Mouse (Mus musculus): ENCODE measurements around the gene Tmem209.

Tmem209 gene

DNA sequence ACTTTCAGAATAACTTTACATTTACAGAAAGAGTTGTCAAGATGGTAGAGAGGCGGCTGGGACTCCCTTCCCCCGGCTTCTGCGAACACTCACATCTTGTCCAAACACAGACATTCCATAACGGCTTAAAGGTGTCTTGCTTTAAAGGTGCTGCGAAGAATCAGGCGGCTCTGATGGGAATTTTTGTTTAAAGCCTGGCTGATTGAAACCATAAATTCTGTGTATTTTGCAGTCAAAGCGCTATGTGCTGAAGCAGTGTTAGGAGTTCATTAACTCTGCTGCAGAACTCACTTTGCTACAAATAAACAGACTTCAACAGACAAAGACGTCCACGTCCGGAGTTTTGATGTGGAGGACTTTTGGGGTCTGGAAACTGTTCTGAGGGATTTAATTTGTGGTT is 28.7 kb upstream of the Tmem209 start:
- no peak for DNase-seq (ENCODE audit: low read depth)

DNA sequence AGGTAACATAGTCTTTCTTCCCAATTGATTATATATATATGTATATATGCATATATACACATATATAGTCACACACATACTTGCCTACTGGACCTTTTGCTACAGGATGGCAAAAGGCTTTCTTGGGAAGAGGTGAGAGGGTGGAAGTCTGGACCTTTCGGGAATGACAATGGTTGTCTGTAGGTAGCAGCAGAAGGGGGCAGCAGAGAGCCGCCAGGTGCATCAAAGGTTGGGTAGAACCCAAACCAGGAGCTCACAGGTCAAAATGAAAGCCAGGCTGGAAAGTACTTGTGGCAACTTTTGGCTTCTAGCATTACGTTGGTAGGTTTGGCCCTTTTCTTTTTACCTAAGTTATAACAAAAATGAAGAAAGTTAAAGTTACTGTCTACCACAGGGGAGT is 25.8 kb upstream of the Tmem209 start:
- no peak for DNase-seq (ENCODE audit: low read depth)

DNA sequence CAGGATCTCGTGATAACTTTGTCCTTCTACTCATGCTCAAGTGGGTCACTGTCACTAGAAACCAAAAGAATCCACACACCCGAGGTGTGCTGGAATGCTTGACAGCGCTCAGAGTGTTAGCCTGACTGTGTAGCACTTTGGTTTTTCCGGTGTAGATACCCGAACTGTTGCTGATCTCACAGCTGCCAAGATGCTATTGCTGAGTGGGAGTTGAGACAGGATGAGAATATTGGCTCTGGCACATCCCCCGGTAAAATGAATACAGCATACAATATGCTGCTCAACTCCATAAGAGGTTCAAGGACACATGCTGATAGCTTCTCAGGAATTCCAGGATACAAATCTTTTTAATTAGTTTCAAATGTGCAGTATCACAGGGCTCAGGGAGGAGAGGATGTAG is 19.2 kb upstream of the Tmem209 start:
- no peak for DNase-seq (ENCODE audit: low read depth)

DNA sequence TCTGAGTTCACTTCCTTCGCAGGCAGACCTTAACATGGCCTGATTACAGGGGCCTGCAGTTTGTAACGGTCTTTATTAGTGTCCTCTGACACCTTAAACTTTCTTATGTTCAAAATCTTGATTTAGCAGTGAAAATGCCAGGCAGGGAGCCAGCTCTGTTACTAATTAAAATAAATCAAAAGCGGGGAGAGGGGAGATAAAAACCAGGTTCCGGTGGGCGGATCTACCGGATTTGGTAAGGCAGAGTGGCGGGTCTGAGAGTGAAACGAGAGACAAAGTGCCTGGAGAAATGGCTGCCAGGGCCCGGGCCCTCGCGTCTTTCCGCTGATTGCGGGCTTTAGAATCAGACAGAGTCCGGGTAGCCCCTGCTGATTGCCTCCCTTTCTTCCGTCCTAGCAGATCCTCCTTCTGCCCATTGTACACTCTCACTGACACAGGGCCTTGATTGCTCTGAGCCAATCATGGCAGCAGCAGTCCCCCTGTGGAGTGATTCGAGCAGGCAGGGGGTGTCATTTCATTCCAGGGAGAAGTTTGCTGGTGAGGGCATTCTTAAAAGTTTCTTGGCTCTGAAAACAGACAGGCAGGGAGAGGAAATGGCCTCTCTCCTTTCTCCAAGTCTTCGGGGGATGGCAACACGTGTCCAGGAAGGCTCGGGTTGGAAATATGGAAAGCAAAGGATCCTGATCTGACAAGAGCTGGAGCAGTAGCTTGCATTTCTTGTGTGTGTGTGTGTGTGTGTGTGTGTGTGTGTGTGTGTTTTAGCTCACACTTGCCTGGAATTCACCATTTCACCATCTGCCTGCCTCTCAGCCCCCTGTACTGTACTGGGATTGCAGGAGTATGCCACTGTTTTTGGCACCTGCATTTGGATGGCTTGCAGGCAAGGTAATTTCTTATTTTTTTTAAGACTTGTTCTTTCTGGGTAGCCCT is 17.3 kb upstream of the Tmem209 start:
- DNase-seq (ENCODE audit: low read depth), result no peak

DNA sequence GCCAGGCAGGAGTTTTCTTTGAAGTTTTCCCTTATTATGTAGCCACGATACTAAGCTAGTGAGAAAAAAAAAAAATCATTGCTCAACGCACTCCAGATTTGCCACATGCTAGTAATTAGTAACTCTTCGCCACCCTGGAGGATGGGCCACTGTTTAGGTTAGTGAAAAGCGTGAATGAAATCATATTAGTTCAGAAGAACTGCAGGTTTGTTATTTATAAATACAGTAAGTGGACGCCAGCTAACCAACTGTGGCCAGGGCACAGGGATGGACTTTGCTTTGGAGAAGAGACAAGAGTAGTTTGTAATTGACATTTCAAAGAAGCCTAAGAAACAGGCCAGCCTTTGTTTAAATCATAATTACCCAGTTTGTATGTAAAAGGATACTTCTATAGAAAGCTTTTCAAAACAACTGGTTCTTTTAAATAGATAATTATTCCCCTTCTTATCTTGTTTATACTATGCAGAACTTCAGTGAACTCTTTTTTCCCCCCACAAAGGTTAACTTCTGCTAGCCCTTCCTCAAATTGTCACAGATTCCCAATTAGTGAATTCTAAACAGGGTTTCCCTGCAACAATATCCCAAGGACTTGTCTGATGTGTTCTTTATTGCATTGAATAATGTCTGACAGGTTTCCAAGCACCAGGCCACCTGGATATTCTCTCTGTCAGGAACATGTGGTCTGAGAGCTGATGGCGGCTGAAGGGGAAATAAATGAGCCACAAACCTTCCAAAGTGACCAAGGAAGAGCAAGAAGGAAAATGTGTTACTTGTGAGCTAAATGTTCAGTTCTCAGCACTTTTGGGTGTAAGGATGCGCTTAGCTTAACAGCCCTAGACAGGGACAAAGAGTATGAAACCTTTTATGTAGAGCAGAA is 16.1 kb upstream of the Tmem209 start:
- DNase-seq (ENCODE audit: low read depth), result no peak

DNA sequence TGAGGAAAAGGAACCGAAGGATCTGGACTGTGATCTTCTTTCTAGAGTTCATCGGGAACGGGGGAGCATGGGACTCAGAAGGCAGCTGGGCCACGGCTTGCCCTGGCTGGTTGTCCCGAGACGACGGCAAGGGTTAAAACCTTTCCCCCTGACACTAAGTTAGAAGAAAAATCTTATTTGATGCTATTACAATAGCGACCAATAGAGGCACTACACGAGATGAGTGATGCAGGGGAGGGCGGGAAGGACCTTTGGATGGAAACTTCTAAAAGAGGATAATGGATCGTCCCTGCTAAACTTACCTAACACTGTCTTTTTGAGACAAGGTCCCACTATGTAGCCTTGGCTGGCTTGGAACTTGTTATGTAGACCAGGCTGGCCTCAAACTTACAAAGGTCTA is 10.8 kb upstream of the Tmem209 start:
- no peak for DNase-seq (ENCODE audit: low read depth)

DNA sequence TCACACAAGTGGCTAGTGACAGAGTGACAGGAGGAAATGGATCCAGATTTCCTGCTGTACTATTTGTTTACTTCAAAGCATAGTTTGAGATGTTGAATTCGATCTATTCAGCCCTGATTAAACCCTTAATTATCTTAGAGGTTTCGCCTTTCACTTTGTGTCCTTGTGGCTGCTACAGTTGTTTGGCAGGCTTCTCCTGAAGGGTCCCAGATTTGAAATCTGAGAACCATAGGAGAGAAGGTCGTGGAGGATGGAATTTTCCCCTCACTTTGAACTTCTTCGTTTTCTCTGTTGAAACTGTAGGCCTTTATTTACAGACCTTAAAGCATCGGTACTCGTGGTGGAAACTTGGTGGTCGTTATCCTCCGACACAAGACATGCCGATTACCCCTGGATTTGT is 4.7 kb upstream of the Tmem209 start:
- no peak for DNase-seq (ENCODE audit: low read depth)

DNA sequence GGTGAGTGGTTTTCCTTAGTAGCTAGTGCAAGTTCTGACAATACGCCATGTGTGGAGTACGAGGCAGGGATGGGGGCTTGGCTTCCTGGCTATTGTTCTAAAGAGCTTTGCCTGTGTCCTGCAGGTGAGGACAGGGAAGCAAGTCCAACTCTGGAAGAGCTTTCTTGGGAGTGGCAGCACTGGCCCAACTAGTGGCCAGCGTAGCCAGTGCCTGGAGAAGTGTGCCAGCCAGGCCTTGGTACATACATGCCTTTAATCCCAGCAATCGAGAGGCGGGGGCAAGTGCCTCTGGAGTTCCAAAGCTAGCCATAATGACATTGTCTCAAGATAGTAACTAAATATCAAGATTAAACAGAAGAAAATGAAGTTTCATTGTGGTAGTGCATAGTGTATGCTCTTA is 708 bp upstream of the Tmem209 start:
- DNase-seq (ENCODE audit: low read depth), result no peak

DNA sequence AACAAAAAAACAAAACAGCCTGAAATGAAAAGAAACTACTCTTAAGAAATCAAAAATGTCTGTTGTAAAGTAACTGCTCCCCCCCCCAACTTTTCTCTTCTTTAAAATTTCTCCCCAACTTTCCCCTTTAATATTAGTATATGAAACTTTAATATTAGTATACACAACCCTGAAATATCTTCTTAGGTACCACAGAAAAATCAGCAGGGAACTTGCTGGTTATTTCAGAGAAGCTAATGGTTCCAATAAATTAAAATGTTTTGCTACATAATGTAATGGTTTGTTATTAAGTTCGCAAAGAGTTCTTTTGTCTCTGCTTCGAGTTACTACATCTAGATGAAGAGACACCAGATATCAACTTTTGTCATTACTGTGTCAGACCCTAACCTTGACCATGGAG is 759 bp downstream of the Tmem209 start:
- no peak for DNase-seq (ENCODE audit: low read depth)

DNA sequence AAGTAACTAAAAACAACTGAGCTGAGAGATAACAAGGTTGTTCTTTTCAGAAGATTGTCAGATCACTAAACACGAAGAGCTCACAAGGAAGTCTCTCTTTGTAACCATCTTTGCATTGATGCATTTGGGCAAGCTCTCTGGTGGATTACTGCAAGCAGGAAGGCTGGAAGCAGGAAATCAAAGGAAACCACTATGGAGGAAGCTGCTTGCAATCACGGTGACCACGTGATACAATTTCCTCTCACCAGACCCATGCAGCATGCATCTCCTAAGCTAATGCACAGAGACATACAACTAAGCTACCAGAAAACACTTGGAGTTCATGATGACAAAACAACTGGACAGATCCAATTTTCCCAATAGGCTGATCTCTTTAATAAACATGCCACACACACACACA is 10.5 kb downstream of the Tmem209 start:
- DNase-seq (ENCODE audit: low read depth), result no peak

DNA sequence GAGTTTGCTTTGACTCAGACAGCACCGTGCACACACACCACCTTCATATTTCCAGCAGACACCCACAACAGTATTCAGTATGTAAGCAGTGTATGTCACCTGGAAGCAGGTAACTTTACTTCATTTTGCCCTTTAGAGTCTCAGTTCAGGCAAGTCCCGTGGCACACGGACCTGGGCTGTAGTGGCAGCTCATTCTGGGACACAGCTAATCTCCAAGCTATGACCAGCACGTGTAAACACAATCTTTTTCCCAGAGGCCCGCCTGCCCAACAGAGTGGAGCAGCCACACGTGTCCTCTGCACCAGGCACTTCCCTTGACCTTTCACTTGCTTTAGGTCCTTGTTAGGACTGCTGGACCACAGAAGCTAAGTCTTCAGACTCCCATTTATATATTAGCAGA is 23.1 kb downstream of the Tmem209 start:
- no peak for DNase-seq (ENCODE audit: low read depth)

DNA sequence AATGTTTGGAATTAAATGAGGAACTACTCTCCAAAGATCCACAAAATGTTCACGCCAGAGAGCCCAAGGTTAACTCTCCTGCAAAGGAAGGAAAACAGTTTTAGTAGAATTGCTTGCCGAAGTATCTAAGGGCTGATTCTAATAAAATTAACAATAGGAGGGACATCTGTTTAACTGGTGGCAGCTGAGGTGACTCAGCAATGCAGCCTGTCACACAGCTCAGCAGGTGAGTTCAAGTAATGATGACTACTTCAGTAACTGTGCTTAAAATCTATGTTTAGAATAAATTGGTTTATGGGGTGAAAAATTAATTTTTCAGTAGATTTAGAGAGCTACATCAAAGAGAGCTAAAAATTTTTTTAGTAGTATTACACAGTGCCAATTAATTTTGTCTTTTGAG is 26.7 kb downstream of the Tmem209 start:
- DNase-seq (ENCODE audit: low read depth), result no peak

DNA sequence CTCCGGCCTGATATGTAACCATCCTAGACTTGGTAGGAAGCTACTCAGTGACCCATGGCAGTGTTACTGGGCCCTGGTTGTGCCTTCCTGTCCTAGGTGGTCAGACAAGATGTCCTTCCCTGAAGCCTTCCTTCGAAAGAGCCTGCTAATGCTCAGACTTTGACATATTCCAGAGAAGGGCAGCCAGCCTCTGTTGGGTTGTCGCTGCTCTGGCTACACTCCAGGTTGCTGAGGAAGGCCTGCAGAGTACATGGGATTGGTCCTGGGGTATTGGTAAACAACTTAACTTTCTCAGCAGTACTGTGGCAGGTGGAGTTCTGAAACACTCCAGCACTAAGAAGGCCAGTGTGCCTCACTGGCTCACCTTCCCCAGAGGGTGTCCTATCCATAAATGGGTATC is 30.2 kb downstream of the Tmem209 start:
- no peak for DNase-seq (ENCODE audit: low read depth)

DNA sequence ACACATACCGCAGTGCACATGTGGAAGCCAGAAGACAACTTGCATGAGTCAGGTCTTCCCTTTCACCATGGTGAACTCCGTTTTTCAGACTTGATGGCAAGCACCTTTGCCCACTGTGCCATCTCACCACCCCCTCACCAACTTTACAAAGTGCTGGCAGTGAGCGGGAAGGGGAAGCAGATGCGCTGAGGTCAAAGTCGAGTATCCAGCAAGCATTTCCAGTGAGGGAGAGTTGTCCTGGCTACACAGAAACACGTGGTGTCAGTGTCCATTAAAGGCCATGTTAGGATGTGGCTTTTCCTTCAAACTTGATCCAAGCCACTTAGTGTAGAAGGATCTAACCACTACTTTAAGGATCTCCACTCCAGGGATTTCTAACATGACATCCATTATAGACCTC is 31.8 kb downstream of the Tmem209 start:
- DNase-seq (ENCODE audit: low read depth), result no peak

DNA sequence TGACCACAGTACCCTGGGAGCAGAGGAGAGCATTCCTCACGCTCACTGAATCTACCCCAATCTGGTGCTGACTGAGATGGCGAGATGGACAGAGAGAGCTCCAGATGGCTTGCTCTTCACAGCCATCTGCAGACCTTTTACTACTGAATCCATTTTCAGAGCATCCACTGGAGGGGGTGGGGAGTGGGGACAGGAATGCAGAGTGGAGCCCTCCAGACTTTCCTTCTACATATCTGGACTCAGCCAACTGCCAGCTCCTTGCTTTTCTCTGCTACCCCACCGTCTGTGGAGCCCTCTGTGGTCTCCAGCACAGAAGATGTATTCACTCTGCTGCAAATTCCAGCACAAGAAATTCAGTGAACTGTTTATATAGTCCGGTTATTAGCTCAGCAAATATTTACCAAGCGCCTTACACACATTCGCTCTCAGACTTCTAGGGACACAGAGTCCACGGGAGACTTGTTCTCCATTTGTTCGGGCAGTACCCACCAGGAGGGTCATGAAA is 32.3 kb downstream of the Tmem209 start:
- DNase-seq (ENCODE audit: low read depth), result no peak

DNA sequence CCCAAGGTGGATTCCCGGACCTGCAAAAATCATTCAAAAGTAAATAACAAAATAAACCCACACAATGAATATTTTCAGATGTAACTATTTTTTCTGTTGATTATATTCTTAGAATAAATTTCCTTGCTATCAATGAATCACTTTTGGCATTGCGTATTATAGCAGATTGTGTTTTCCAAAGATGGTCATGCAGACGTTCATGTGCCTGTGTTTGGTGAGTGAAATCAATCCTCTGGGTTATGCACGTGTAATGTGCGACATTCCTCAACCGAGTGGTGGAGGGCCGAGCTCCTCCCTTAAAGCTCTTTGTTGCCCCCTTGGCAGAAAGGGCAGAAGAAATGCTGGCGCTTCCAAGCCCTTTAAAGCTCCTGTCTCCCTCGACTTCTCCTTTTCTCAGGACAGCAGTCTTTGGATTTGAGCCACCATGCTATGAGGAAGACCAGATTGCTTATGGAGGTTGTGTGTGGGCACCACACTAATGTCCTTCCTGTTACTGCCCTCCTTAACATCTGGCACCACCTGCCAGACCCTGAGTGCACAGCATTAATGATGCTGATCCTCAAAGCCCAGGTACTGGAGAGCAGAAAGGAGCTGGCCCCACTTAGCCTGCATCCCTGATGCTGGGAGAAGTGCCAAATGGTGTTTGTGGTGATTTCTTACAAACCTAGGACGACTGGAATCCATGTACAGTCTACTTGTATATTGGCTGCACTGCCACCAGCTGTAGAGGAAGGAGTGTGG is 33.4 kb downstream of the Tmem209 start:
- DNase-seq (ENCODE audit: low read depth), result no peak

DNA sequence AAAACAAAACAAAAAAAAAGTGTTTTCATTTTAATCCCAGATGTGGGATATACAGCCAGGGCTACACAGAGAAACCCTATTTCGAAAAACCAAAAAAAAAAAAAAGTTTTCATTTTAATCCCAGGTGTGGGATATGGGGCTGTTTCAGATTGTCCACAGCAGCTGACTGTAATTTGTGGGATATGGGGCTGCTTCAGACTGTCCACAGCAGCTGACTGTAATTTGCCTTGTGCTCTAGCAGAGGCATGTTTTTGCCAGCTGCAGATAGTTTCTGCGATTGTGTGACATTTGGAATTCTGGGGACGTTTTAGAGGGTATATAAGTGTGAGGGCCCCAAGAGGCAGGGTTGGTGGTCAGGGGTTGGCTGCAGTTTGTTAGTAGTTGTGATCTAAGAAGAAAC is 37.9 kb downstream of the Tmem209 start:
- DNase-seq (ENCODE audit: low read depth), result no peak

DNA sequence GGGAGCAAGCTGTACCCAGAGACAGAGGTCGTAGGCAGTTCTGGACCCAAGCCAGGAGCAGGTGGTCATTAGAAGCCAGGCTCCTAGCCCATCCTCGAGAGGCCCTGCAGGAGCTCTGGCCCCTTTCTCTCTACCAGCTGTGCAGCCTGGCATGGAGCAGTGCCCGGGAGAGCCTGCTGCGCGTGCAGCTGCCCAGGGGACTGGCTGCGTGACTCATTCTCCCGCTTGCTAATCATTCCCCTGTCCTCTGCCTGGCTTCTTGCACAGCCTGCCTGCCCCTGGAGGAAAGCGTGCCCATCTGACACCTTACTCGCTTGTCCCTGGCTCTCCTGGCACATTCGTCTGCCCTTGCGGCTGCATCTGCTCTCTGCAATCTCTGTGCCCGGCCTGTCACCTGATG is 40.2 kb downstream of the Tmem209 start:
- DNase-seq (ENCODE audit: low read depth), result no peak

DNA sequence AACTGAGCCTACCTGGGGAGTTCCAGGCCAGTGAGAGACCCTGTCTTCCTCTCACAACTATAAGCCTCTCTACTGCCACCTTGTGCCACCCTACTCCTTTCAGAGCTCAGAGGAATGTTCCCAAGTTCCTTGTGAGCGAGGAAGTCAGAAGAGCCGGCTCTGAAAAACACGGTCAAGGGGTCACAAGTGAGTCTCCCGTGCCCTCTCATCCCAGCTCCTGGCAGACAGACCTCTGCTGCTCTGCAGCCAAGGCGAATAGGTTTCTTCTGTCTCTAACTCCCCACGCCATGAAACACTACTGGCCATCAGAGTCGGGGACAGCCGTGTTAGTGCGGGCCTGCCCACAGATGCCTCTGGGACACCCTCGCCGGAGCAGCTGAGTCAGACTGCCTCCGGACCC is 40.9 kb downstream of the Tmem209 start:
- DNase-seq (ENCODE audit: low read depth), result no peak

DNA sequence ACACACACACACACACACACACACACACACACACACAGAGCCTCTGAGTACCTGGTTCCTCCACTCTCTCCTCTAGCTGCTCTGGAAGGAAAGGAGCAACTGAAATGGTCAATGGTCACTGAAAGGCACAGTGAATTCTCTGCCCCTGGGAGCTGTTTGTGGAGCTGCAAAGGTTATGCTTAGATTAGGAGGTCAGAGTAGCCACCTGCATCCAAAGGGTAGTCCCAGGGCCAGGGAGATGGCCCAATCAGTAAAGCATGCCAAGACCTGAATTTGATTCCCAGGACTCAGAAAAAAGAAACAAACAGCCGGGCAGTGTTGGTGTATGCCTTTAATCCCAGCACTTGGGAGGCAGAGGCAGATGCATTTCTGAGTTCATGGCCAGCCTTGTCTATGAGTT is 41.5 kb downstream of the Tmem209 start:
- DNase-seq (ENCODE audit: low read depth), result no peak

DNA sequence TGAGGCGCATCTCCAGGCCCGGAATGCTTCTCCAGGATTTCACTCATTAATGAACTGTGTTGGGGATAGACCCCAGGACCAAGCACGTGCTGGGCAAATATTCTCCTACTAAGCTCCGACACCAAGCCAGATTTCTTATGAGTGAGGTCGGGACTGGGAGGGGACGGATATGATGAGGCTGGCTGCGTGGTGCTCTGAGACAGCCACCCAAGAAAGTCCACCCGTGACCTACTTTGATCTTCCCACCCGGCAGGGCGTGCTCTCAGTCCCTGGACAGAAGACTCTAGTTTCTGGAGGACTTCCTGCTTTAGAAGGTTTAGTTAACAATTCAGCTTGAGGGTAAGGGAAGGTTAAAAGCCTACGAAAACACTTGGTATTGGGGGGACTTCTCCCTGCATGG is 44.0 kb downstream of the Tmem209 start:
- no peak for DNase-seq (ENCODE audit: low read depth)

DNA sequence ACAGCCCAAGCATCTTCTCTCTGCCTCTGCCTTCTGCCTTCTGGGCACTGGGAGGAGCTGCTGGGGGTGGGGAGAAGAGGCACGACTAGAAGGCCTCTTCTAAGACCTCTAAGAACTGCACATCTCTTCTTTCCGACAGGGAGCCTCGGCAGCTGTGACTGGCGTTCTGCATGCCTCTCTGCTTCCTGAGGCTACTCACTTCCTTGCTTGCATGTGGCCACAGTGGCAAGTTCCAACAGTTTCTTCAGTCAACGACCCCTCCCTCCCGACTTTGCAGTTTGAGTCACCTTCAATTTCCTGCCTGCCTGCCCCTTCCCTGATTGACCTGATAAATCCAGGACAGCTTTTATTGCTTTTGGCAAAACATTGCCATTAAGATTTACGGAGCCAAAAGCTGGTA is 46.8 kb downstream of the Tmem209 start:
- DNase-seq (ENCODE audit: low read depth), result no peak

Data from fibroblast of lung, adult 2 months (primary cell).